Mouse (Mus musculus) embryo, embryonic 9.5 days (tissue): ENCODE measurements around the gene Clec4b1.
"Not testable (repeated sequence)": the region's sequence is repeated elsewhere in the genome, so short reads cannot be mapped to it uniquely, and the experiment has no call there.

Source experiments
- DNase-seq: peaks from one replicate; pipeline ENCODE4 v3.0.0-alpha.2; 2017; ENCODE audit errors: extremely low spot score

The Clec4b1 gene

GRCm38 (mm10) chr6:123049742-123050372 is at the start of gene Clec4b1:
Gene Clec4b1, plus strand, starts transcription at chr6:123049962.
- DNase-seq = no peak

- not testable (repeated sequence) for DNase-seq
Observed at GRCm38 (mm10) chr6:123004696-123005095, 45.1 kb upstream of the Clec4b1 start.

GRCm38 (mm10) chr6:123005591-123005990 is 44.2 kb upstream of the Clec4b1 start:
- DNase-seq = no peak

GRCm38 (mm10) chr6:123095125-123095843 is 45.5 kb downstream of the Clec4b1 start:
- no peak for DNase-seq

- DNase-seq = not testable (repeated sequence)
Observed at GRCm38 (mm10) chr6:123106128-123106527, 56.4 kb downstream of the Clec4b1 start, which contains the start of gene Clec4a2. Gene Clec4a2, plus strand, starts transcription at chr6:123106428.
